Mouse (Mus musculus) hindbrain, embryonic 12.5 days (tissue): ENCODE results near the gene Cdk13. TPM values are rescaled to one million over a fixed set of nuclear protein-coding genes. Genes with fewer than 3 reads are reported as not detected.

Experiments
- ATAC-seq: fragments of 200-750 bp; cut with Nextera tagmentation; 2 replicates; pipeline ENCODE4 v1.8.0; 2017; ENCODE audit warnings: moderate TSS enrichment; ENCODE audit not compliant: low FRiP score
- H3K27ac ChIP-seq: fragments of 300-500 bp; sonication (generic); 2 replicates; pipeline ENCODE4 v1.5.1; 2016; ENCODE audit warnings: mild to moderate bottlenecking
- H3K27me3 ChIP-seq: fragments of 300-500 bp; sonication (generic); 2 replicates; pipeline ENCODE4 v1.6.1; 2016; ENCODE audit warnings: mild to moderate bottlenecking
- H3K36me3 ChIP-seq: fragments of 300-500 bp; sonication (generic); 2 replicates; pipeline ENCODE4 v1.6.1; 2016; ENCODE audit warnings: mild to moderate bottlenecking
- H3K4me1 ChIP-seq: fragments of 300-500 bp; sonication (generic); 2 replicates; pipeline ENCODE4 v1.6.1; 2016
- H3K4me2 ChIP-seq: fragments of 300-500 bp; sonication (generic); replicated peaks from 2 replicates; pipeline ENCODE4 v1.6.1; 2016; ENCODE audit warnings: mild to moderate bottlenecking
- H3K4me3 ChIP-seq: fragments of 300-500 bp; sonication (generic); 2 replicates; pipeline ENCODE4 v1.5.1; 2016; ENCODE audit warnings: mild to moderate bottlenecking
- H3K9ac ChIP-seq: fragments of 300-500 bp; sonication (generic); 2 replicates; pipeline ENCODE4 v1.6.1; 2016; ENCODE audit warnings: mild to moderate bottlenecking, moderate library complexity
- H3K9me3 ChIP-seq: fragments of 300-500 bp; sonication (generic); replicated peaks from 2 replicates; pipeline ENCODE4 v1.6.1; 2016; ENCODE audit warnings: mild to moderate bottlenecking
- WGBS: fragments of 180-500 bp; shearing (Covaris S2); methylation state at CpG from one replicate; pipeline ENCODE4 v1.1.7; 2016; 5-methylcytosine and 5-hydroxymethylcytosine counted together
- polyA plus RNA-seq: library from polyadenylated mRNA; unstranded; fragments of >200 nt; fragmentation: Nextera tagmentation; extraction: Ambion mirVana; gene quantifications from 2 replicates; pipeline ENCODE4 v1.2.1, GENCODE M21; 2016

The Cdk13 gene
- polyA plus RNA-seq, 1 experiment from 2014 or later: 20.8 TPM

- no peak overlapping the region for H3K9ac ChIP-seq
- no peak overlapping the region for H3K4me3 ChIP-seq
- ATAC-seq: no peak
- H3K9me3 ChIP-seq: no peaks in the 10 kb centered on the region
- 97% methylated on average over 4 of the region's 4 CpGs for WGBS
- no peak overlapping the region for H3K27ac ChIP-seq
- H3K27me3 ChIP-seq: no peaks in the 10 kb centered on the region
- no peak overlapping the region for H3K4me2 ChIP-seq
- peaks cover 17% of the 10 kb centered on the region for H3K36me3 ChIP-seq
- no peaks in the 10 kb centered on the region for H3K4me1 ChIP-seq
These were observed 77.0 kb downstream of the Cdk13 start for GRCm38 (mm10) chr13:17727922-17728321.

GRCm38 (mm10) chr13:17717357-17717756, 87.5 kb downstream of the Cdk13 start:
- Histone ChIP-seq H3K4me3 (no peak overlapping the region), H3K4me1 (no peaks in the 10 kb centered on the region), H3K36me3 (peaks cover 31% of the 10 kb centered on the region), H3K4me2 (no peak overlapping the region), H3K27me3 (no peaks in the 10 kb centered on the region), H3K9me3 (no peaks in the 10 kb centered on the region), H3K9ac (no peak overlapping the region), H3K27ac (no peak overlapping the region)
- no peak for ATAC-seq
- 91% methylated on average over 1 of the region's 1 CpGs for WGBS

- Histone ChIP-seq H3K4me3 (no peak overlapping the region), H3K4me2 (no peak overlapping the region), H3K9me3 (no peaks in the 10 kb centered on the region), H3K27ac (no peak overlapping the region), H3K27me3 (no peaks in the 10 kb centered on the region), H3K36me3 (no peaks in the 10 kb centered on the region), H3K4me1 (no peaks in the 10 kb centered on the region), H3K9ac (no peak overlapping the region)
- 80% methylated on average over 5 of the region's 5 CpGs for WGBS
- ATAC-seq: 0 out of 2 replicates have a peak, but pooled peaks have one; percentile 54
These were observed 96.0 kb downstream of the Cdk13 start for GRCm38 (mm10) chr13:17708784-17709311.

- WGBS: 92% methylated on average over 6 of the region's 6 CpGs
- Histone ChIP-seq H3K27me3 (no peaks in the 10 kb centered on the region), H3K27ac (no peak overlapping the region), H3K9me3 (no peaks in the 10 kb centered on the region), H3K4me2 (no peak overlapping the region), H3K4me3 (no peak overlapping the region), H3K36me3 (no peaks in the 10 kb centered on the region), H3K9ac (no peak overlapping the region), H3K4me1 (no peaks in the 10 kb centered on the region)
- ATAC-seq: no peak
These were observed 99.6 kb downstream of the Cdk13 start for GRCm38 (mm10) chr13:17705188-17705826.

GRCm38 (mm10) chr13:17702311-17702710, 102.6 kb downstream of the Cdk13 start:
- H3K36me3 ChIP-seq: no peaks in the 10 kb centered on the region
- H3K9me3 ChIP-seq: no peaks in the 10 kb centered on the region
- no peak overlapping the region for H3K27ac ChIP-seq
- ATAC-seq: no peak
- H3K4me2 ChIP-seq: no peak overlapping the region
- H3K4me3 ChIP-seq: no peak overlapping the region
- H3K9ac ChIP-seq: no peak overlapping the region
- H3K4me1 ChIP-seq: no peaks in the 10 kb centered on the region
- H3K27me3 ChIP-seq: no peaks in the 10 kb centered on the region

GRCm38 (mm10) chr13:17701322-17701721, 103.6 kb downstream of the Cdk13 start:
- H3K4me2 ChIP-seq: no peak overlapping the region
- ATAC-seq: no peak
- 0 out of 2 replicates have a peak, but pooled peaks cover 3% of the 10 kb centered on the region for H3K4me1 ChIP-seq
- H3K36me3 ChIP-seq: no peaks in the 10 kb centered on the region
- no peak overlapping the region for H3K27ac ChIP-seq
- no peak overlapping the region for H3K4me3 ChIP-seq
- H3K9ac ChIP-seq: no peak overlapping the region
- no peaks in the 10 kb centered on the region for H3K27me3 ChIP-seq
- no peaks in the 10 kb centered on the region for H3K9me3 ChIP-seq

- WGBS: 78% methylated on average over 3 of the region's 3 CpGs
- ATAC-seq: no peak
- H3K27me3 ChIP-seq: no peaks in the 10 kb centered on the region
- no peak overlapping the region for H3K9ac ChIP-seq
- no peaks in the 10 kb centered on the region for H3K9me3 ChIP-seq
- H3K36me3 ChIP-seq: no peaks in the 10 kb centered on the region
- H3K4me2 ChIP-seq: no peak overlapping the region
- no peak overlapping the region for H3K4me3 ChIP-seq
- no peak overlapping the region for H3K27ac ChIP-seq
- H3K4me1 ChIP-seq: 0 out of 2 replicates have a peak, but pooled peaks cover 3% of the 10 kb centered on the region
These were observed 104.7 kb downstream of the Cdk13 start for GRCm38 (mm10) chr13:17700090-17700715.

- peak overlapping the region; percentile 93 for H3K27ac ChIP-seq
These were observed 108.9 kb downstream of the Cdk13 start for GRCm38 (mm10) chr13:17695898-17696580.

GRCm38 (mm10) chr13:17694911-17695699, 109.8 kb downstream of the Cdk13 start, which contains the start of the genes Mplkip and Sugct:
Mplkip (plus strand) TSS chr13:17695192.
Sugct (minus strand) TSS chr13:17695553.
- H3K4me2 ChIP-seq: peak within 1 kb of the TSS; percentile 81
- peak within 1 kb of the TSS; percentile 93 for H3K27ac ChIP-seq
- H3K27me3 ChIP-seq: no peaks in the 10 kb centered on the region
- peak within 1 kb of the TSS; percentile 91 for H3K9ac ChIP-seq
- no peaks in the 10 kb centered on the region for H3K9me3 ChIP-seq
- H3K4me1 ChIP-seq: 0 out of 2 replicates have a peak, but pooled peaks cover 3% of the 10 kb centered on the region
- peak; percentile 100 for ATAC-seq
- H3K36me3 ChIP-seq: no peaks in the 10 kb centered on the region
- under 1% methylated on average over 63 of the region's 66 CpGs for WGBS
- H3K4me3 ChIP-seq: peak within 1 kb of the TSS; percentile 85

More at GRCm38 (mm10) chr13:17695898-17696580, 108.9 kb downstream of the Cdk13 start:
- Histone ChIP-seq H3K27me3 (no peaks in the 10 kb centered on the region), H3K4me1 (0 out of 2 replicates have a peak, but pooled peaks cover 3% of the 10 kb centered on the region), H3K9ac (peak overlapping the region; percentile 91), H3K36me3 (no peaks in the 10 kb centered on the region), H3K4me3 (peak overlapping the region; percentile 85), H3K4me2 (peak overlapping the region; percentile 81), H3K9me3 (no peaks in the 10 kb centered on the region)
- WGBS: 17% methylated on average over 7 of the region's 7 CpGs
- no peak for ATAC-seq

GRCm38 (mm10) chr13:17694414-17694813, 110.5 kb downstream of the Cdk13 start:
- peak; percentile 88 for ATAC-seq
- H3K27me3 ChIP-seq: no peaks in the 10 kb centered on the region
- H3K4me1 ChIP-seq: 0 out of 2 replicates have a peak, but pooled peaks cover 3% of the 10 kb centered on the region
- peak overlapping the region; percentile 93 for H3K27ac ChIP-seq
- H3K36me3 ChIP-seq: no peaks in the 10 kb centered on the region
- peak overlapping the region; percentile 85 for H3K4me3 ChIP-seq
- no peaks in the 10 kb centered on the region for H3K9me3 ChIP-seq
- WGBS: 0% methylated on average over 24 of the region's 25 CpGs
- H3K9ac ChIP-seq: peak overlapping the region; percentile 91
- H3K4me2 ChIP-seq: peak overlapping the region; percentile 58

GRCm38 (mm10) chr13:17693816-17694215, 111.1 kb downstream of the Cdk13 start:
- no peak overlapping the region for H3K9ac ChIP-seq
- peak overlapping the region; percentile 58 for H3K4me2 ChIP-seq
- WGBS: 75% methylated on average over 5 of the region's 5 CpGs
- H3K9me3 ChIP-seq: no peaks in the 10 kb centered on the region
- no peaks in the 10 kb centered on the region for H3K27me3 ChIP-seq
- H3K4me1 ChIP-seq: 0 out of 2 replicates have a peak, but pooled peaks cover 3% of the 10 kb centered on the region
- H3K36me3 ChIP-seq: no peaks in the 10 kb centered on the region
- H3K4me3 ChIP-seq: no peak overlapping the region
- H3K27ac ChIP-seq: no peak overlapping the region
- no peak for ATAC-seq
